Mouse (Mus musculus) thymus, postnatal 25 days (tissue): Measurements from ENCODE around the gene Cdca8.
A peak's percentile ranks its signal among the peaks of the same experiment; 100 is the strongest.
"Not testable (repeated sequence)": the region's sequence is repeated elsewhere in the genome, so short reads cannot be mapped to it uniquely, and the experiment has no call there.

ENCODE experiments used
- DNase-seq: peaks from one replicate; pipeline ENCODE4 v3.0.0; 2022

The Cdca8 gene

DNA sequence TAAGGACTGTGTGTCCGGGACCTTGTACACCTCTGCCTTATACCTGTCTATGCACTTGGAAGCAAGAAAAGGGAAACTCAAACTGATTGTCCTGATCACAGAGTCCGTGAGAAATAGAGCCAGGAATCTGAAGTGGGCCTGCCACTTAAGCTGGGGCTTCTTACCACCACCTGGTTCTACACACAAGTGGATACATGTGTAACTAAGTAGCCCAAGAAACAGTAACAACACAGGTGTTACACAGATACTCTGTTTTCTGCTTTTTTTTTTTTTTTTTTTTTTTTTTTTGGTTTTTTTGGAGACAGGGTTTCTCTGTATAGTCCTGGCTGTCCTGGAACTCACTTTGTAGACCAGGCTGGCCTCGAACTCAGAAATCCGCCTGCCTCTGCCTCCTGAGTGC, at the start of gene Cdca8:
Cdca8 (minus strand) TSS at position 101 of the 400 bp plus-strand sequence.
- DNase-seq, result not testable (repeated sequence)

GRCm38 (mm10) chr4:124988382-124988781, 49.3 kb upstream of the Cdca8 start:
- no peak for DNase-seq

DNA sequence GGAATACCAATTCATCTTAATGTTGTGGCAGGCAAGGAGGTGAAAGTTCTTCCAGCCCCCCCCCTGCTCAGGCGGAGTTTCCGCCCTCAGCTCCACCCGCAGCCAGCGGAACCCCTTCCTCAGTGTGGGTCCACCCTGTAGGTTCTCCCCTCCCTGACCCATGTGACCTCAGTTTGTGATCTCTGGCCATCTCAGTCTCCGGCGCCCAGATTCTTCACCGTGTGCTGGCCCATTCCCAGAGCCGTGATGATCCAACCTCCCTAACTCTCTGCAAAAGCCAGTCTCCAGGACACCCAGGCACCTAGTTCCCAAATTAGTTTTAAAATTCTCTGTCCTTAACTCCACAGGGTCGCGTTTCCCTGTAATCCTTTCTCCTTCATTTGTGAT, 48.6 kb upstream of the Cdca8 start:
- no peak for DNase-seq

- no peak for DNase-seq
Measured at GRCm38 (mm10) chr4:124986739-124987710, 47.9 kb upstream of the Cdca8 start.

- DNase-seq, result no peak
Measured at GRCm38 (mm10) chr4:124985671-124986602, 46.8 kb upstream of the Cdca8 start, which contains the start of gene Rspo1. TSS of gene Rspo1 (plus strand) at chr4:124986430.

DNA sequence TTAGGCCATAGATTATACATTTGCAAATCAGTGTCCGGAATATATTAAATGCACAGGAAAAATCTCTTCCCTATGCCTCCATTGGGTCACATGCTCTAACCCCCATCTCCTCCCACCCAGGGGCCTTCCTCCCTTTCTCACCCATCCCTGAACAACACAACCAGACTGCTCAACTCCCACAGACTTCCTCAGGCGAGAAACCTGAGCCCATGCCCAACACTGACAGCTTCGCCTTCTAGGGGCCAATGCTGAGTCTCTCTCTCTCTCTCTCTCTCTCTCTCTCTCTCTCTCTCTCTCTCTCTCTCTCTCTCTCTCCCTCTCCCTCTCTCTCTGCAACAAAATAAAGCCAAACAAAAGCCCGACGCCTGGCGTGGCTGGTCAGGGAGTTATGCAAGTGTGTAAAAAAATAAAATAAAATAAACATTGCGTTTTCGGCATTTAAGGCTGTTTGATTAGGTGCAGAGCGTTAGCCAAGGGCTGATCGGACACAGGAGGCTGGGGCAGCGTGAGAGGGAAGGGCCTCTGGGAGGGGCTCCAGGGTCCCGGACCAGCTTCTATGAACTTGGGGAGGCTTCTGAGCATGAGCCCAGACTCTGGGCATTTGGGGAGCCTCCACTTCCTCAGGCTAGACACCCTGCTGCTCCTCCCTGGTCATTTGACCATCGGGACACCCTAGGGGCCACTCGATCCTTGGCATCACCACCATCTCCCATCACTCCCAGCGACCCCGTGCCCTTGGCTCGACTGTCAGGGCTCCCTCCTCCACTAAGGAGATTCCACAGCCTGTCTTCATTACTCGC, 46.0 kb upstream of the Cdca8 start:
- no peak for DNase-seq

- peak; percentile 25 for DNase-seq
Measured at GRCm38 (mm10) chr4:124983893-124984526, 44.9 kb upstream of the Cdca8 start.

GRCm38 (mm10) chr4:124978201-124978600, 39.1 kb upstream of the Cdca8 start:
- DNase-seq, result no peak

DNA sequence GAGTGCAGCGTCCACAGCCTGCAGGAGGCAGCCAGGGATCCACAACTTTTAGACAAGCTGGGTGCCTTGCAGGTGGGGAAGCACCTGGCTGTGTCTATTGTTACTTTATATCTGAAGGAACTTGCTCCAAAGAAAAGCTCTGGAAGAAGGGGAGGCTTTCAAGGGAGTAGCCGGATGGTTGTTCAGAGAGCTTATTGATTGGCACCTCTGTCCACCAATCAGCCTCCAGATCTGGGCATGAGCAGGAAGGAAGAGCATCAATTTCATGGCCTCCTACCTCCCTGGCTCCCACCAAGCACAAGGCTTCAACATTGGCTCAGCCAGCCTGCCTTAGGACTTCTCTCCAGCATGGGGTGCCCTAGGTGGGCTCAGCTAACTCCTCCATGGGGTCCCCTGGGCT, 34.2 kb upstream of the Cdca8 start:
- DNase-seq, result no peak

DNA sequence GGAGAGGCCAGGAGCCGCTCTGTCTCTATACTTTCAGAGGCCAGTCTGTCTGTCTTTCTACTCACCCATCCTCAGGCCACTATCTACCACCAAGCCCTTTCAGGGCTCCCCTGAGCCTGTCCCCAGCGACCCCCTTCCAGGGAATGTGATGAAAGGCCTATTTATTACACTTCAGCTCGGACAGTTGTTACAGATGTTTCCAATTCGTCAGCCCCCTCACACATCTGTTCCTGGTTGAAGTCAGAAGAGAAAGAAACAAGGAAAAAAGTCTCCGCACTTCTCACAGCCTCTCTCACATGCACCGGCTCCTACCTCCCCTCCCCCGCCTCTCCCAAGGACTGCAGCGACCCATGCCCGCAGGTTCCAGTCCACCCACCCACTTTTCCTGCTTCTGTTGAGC, 33.2 kb upstream of the Cdca8 start:
- DNase-seq, result no peak

DNA sequence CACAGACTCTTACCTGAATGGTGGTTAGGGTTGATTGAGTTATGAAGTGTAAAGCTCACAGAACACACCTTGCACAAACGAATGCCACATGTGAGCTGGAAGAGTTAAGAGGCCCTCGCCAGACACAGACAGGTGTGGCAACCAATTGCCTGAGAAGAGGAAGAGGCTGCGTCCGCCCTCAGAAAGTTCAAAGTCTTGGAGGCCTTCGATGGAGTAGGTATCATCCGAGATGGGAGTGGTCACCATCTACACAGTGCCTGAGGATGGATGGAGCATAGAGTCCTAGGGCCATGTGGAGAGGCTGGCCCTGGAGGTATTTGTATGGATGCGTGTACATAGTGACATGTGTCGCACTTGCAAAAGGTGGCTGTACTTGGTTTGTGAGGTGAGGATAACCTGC, 32.0 kb upstream of the Cdca8 start:
- no peak for DNase-seq

- no peak for DNase-seq
Measured at GRCm38 (mm10) chr4:124970677-124971076, 31.6 kb upstream of the Cdca8 start.

- no peak for DNase-seq
Measured at GRCm38 (mm10) chr4:124970194-124970593, 31.1 kb upstream of the Cdca8 start.

DNA sequence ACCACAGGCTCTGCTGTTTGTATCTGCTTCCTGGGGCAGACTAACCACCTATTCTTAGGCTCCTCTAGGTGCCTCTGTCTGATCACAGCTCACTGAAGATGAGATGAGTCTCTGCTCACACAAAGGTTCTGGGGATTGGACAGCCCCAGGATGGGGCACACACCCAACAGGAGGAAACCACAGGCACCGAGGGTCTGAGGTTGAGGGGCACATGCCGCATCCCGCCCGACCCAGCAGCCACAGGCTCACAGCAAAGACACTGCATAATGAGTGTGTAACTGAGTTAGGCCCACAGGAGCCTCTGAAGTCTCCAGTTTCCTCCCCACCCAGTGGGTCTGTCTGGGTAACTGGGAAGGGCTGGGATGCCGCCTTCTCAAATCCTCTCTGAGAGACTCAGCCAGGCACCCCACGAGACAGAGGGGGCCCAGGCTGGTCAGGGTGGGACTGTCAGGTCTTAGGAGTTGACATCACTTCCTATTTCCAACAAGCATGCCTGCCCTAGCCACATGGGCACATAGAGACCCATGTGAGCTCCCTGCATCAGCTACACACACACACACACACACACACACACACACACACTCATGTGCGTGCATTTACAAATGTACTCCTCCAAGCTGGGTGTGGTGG, 30.2 kb upstream of the Cdca8 start:
- DNase-seq, result no peak

DNA sequence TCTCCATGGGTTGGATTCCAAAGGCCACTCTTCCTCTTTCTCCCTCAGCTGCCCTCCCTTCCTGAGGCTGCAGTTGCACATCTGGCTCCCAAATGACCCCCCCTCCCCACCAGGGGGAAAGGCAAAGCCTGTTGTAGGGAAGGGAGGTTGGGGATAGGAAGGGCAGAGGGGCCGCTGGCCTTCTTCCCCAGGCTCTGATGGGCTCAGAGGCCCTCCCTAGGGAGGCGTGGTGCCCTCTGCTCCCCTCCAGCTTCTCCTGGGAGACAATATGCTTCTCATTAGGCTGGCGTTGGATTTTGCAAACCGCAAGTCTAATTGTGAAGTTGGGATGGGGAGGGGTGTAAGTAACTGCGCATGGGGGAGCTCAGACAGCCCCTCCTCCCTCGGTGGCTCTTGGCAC, 29.6 kb upstream of the Cdca8 start:
- no peak for DNase-seq

GRCm38 (mm10) chr4:124964912-124965599, 25.9 kb upstream of the Cdca8 start:
- no peak for DNase-seq

GRCm38 (mm10) chr4:124962576-124962975, 23.5 kb upstream of the Cdca8 start:
- no peak for DNase-seq

DNA sequence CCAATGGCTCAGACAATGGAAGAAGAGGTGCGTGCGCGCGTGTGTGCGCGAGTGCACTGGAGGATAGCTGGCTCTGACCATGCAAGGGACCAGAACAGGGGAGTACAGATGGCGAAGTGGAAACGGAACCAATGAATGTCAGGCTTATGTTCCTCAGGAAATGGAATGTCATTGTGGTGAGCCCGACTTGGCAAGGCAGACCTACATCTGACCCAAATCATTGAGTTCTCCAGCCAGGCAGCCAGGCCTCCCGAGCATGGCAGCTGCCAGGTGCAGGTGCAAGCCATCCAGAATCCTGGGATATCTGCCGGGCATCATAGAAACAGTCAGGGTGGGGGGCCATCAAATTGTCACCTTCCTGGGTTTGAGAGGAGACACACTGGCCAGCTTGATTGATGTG, 21.8 kb upstream of the Cdca8 start:
- no peak for DNase-seq

DNA sequence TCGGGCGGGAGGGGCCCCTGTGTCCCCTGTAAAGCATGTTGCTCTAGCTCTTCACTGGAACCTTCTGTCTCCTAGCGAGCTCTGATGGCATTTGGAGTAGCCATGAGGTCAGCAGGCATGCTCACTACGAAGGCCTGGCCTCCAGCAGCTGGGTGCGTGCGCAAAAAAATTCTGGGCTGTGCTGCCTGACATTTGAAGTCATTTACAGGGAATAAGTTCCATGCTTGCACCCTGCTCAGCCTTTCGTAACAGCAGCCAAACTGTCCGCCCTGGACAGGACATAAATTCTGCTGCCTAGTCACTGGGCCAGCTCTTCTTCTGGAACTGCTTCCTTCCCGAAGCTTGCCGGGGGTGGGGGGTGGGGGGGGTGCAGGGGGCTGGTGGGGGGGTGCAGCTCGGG, 20.0 kb upstream of the Cdca8 start:
- DNase-seq, result no peak

DNA sequence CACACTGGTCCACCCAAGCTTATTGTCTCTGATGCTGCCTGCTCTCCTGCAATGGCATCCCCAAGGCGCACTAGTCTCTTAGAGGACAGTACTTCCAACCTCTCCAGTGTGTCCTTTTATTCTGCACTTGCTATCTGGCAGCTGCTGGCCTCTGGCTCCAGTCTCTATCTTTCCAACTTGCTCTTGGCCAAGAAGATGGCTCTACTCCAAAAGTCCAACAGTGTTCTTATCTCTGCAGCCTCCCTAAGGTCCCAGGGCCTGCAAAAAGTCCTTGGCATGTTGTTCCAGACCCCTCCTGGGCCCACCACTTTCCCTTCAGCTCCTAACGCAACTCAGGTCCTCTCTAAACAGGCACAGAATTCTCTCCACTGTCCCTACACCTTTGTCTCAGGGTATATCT, 18.2 kb upstream of the Cdca8 start:
- no peak for DNase-seq

DNA sequence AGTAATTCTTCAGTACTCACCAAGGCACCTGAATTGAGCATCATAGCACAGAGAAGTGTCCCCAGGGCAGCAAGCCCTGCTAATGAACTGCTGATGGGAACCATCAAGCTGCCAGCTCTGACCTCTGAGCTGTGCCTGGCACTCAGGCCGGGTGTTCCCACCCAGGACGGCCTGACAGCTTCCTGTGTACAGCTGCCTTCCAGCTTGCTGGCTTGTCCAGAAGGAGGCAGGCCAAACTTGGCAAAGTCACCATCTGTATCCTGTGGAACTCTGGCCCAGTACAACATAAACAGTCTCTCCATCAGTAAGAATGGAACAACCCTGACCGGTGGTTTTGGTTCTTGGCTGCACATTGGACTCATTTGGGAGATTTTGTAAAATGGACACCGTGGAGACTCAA, 14.4 kb upstream of the Cdca8 start:
- DNase-seq, result no peak
